Mouse (Mus musculus) gastrocnemius, postnatal 25 days (tissue): ENCODE results near the gene Ina. TPM values are rescaled to one million over a fixed set of nuclear protein-coding genes. Genes with fewer than 3 reads are reported as not detected.
A peak's percentile ranks its signal among the peaks of the same experiment; 100 is the strongest.
"Not testable (repeated sequence)": the region's sequence is repeated elsewhere in the genome, so short reads cannot be mapped to it uniquely, and the experiment has no call there.

Source experiments
- DNase-seq: peaks from one replicate; pipeline ENCODE4 v3.0.0; 2022
- total RNA-seq, 2 experiments: library from RNA; stranded (reverse); gene quantifications; 1 replicate in 1 of 2; 2 replicates in 1 of 2; pipeline ENCODE4 v1.2.3; 2021

Gene Ina
- total RNA-seq, 2 experiments from 2014 or later = not detected

- DNase-seq = no peak
These were observed 29.5 kb upstream of the Ina start for GRCm38 (mm10) chr19:46984726-46985622.

DNA sequence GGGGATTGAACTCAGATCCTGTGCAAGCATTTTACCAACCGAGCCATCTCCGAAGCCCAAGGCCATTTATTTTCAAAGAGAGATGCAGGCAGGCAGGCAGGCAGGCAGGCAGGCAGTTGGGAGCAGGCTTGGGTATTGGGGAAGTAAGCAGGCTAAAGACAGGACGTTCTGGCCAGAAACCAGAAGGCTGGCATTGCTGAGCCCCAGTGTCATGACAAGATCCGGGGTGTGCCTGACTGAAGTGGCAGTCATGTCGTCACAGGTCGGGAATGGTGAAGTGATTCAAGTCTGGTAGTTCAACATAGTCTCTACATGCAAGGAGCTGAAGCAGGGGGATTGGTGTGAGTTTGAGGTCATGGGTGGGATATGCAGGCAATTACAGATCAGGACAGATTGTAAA is 26.9 kb upstream of the Ina start:
- peak; percentile 23 for DNase-seq

- no peak for DNase-seq
These were observed 26.0 kb upstream of the Ina start for GRCm38 (mm10) chr19:46988231-46989087.

DNA sequence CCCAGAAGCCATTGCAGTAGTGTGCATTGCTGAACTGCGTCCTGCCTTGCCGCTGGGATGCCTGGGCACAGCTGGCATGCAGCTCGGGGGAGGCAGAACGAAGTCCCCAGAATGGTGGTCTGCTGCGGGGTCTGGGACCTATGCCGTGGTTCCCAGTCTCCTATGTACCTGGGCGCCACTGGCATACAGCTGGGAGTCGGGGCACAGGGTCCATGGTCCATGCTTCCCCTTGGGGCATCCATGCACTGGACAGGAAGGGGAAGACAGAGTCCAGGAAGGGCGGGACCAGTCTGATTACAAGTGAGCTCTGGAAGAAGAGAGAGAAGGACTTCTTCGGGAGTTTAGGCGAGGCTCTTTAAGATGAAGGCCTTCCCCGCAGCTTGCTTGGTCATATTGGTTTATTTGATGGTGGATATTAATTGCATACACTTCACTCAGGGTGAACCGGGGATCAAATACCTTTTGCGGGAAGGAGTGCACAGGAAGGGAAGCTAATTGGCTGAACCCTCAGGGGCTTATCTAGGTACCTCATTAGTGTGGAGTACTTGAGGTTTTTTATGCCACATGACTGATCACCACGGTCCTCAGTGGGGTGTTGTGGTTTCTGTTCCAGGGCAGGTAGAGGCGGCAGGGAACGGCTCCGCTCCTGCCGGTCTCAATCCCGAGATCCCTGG is 24.9 kb upstream of the Ina start:
- no peak for DNase-seq

DNA sequence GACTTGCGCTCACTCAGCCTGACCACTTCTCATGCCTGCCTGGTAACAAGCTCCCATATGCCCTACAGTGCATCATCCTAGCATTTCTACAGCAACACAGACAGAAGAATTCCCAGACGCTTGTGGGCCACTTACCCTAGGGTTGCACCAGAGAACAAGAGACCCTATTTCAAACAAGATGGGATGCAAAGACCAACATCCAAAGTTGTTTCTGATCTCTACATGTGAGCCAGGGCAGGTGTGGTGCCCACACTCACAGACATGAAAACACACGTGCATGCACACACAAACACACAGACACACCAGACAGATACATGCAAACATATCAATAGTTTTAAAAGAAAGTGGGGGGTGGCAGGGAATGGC is 24.4 kb upstream of the Ina start:
- no peak for DNase-seq

DNA sequence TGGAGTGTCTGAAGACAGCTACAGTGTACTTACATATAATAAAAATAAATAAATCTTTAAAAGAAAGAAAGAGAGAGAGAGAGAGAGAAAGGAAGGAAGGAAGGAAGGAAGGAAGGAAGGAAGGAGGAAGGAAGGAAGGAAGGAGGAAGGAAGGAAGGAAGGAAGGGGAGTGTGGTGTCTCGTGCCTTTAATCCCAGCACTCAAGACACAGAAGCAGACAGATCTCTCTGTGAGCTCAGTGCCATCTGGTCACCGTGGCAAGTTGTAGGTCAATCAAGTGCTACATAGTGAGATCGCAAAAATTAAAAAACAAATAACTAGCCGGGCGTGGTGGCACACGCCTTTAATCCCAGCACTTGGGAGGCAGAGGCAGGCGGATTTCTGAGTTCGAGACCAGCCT is 23.9 kb upstream of the Ina start:
- not testable (repeated sequence) for DNase-seq

DNA sequence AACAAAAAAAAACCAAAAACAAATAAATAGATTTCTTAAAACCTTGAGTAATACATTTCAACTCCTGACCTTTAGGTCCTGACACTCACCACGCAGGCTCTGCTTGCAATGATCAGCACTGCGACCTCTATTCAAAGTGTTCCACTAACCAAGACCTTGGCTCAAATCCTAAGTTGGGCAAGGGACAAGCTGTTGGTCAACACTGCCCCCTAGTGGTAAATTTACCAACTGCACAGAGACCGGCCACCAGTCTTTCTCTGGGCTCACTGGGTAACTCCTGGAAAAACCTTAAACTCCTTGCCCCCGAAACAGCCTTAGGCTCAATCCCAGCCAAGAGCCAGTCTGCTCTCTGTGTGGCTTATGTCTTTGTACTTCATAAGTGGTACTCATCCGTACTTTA is 23.4 kb upstream of the Ina start:
- DNase-seq = peak; percentile 68

GRCm38 (mm10) chr19:46992329-46992728 is 22.2 kb upstream of the Ina start:
- DNase-seq = not testable (repeated sequence)

- no peak for DNase-seq
These were observed 18.4 kb upstream of the Ina start for GRCm38 (mm10) chr19:46996095-46996494.

- no peak for DNase-seq
These were observed 16.2 kb upstream of the Ina start for GRCm38 (mm10) chr19:46998168-46998870.

DNA sequence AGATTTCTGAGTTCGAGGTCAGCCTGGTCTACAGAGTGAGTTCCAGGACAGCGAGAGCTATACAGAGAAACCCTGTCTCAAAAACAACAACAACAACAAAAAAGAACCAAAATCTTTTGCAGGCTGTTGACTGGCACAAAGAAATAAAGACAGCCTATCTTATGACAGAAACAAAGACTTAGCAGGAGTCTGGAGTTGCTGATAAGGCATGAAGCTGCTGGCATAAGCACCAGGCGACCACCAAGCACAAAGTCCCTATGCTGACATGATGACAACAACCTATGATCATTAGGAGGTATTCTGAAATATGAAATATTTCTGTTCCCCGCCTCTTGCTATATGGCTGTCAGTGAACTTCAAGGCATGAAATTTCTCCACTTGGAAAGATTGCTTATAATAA is 15.5 kb upstream of the Ina start:
- no peak for DNase-seq

DNA sequence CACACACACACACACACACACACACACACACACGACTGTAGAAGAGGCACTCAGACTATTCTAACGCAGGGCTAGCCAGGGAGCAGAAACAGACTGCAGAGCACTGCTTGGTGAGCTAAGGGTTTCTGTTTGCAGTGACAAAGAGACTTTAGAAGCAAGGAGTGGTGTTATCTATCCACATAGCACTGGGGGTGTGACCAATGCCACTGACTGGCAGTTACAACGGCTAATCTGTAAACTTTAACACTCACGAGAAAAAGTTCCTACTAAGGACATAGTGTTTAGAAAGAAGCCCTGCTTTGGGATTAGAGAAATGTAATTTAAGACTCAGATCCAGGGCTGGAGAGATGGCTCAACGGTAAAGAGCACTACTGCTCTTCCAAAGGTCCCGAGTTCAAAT is 14.7 kb upstream of the Ina start:
- no peak for DNase-seq

DNA sequence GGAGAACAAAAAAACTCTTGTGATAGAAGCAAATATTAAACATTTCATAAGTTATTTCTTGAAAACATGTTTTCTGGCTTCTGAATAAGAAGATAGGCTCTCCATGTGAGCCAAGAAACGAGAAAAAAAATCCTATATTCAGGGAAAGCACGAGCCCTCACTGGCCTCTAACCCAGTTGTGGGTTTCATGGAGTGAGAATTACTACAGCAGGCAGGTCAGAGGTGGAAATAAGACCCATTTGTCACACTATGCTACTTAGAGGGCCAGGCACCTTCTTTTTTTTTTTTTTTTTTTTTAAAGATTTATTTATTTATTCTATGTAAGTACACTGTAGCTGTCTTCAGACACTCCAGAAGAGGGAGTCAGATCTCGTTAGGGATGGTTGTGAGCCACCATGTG is 14.1 kb upstream of the Ina start:
- not testable (repeated sequence) for DNase-seq

- no peak for DNase-seq
These were observed 10.6 kb upstream of the Ina start for GRCm38 (mm10) chr19:47003742-47004511.

- no peak for DNase-seq
These were observed 8.6 kb upstream of the Ina start for GRCm38 (mm10) chr19:47005873-47006272.

GRCm38 (mm10) chr19:47006321-47006720 is 8.2 kb upstream of the Ina start:
- DNase-seq = no peak

- no peak for DNase-seq
These were observed 5.1 kb upstream of the Ina start for GRCm38 (mm10) chr19:47009420-47009819.

DNA sequence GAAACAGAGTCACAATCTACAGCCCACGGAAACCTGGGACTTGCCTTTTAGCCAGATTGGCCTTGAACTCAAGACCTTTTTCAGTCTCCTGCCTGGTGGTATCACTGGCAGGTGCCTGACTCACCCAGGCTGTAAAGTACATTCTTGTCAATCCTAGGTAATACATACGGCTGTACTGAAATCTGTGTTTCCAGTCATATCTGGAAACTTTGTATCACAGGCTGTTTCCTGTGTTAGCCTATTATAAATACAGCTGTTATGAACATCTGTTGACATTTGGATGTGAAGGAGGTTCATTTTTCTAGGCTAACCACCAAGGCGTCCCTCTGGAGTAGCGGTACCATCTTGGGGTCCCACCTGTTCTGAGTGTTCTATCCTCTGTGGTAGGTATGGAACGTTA is 4.6 kb upstream of the Ina start:
- no peak for DNase-seq

- DNase-seq = no peak
These were observed 1.9 kb upstream of the Ina start for GRCm38 (mm10) chr19:47012521-47013130.

DNA sequence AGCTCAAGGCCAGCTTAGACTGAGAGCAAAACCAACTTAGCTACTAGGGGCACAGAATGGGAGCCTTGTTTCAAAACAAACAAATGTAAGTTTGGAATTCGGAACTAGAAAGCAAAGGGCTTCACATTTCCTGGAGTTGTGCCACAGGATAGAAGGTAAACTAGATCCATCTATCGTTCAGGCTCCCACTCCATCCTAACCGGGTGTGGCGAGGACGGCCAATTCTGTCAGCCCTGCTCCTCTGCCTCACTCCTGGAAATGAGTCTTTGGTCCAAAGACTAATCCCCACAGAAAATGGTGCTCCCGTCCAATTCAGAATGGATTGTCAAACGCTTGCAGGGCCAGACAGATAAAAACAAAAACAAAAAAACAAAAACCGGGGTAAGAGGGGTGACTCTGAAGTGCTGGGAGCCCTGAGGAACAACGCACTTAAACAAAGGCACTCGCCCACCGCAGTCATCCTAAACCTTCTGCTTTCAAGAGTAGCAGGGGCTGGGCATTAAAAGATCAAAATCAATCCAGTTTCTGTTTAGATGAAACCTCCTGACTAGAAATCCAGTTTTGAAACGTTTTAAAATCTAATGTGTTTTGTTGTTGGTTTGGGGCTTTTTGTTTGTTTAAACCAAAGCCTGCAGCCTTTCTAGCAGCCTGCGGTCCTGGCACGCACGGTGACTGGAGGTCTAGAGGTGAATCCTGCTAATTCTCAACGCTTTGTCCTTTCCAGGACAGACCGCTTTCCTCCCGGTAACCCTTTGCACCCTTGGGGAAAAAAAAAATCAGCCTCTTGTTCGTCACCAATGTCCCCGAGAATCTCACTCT is 949 bp upstream of the Ina start:
- DNase-seq = no peak
